Mouse (Mus musculus): ENCODE measurements around the gene Eprs. TPM values are rescaled to one million over a fixed set of nuclear protein-coding genes. Genes with fewer than 3 reads are reported as not detected.

The Eprs gene
- polyA plus RNA-seq, 1 experiment, result 5.0 TPM

- WGBS, result 7% methylated on average over 18 of the region's 18 CpGs
- H3K4me3 ChIP-seq (ENCODE audit: extremely low read depth, insufficient read depth, insufficient read length), result no peak within 1 kb of the TSS
- peaks cover 12% of the 10 kb centered on the region for H3K27me3 ChIP-seq (ENCODE audit: control insufficient read depth, insufficient read depth, low read length)
- H3K36me3 ChIP-seq (ENCODE audit: control insufficient read depth, insufficient read depth, low read length), result no peaks in the 10 kb centered on the region
- no peak for TF ChIP-seq CTCF (IDR thresholded peaks at IDR 0.05; ENCODE audit: extremely low read depth, insufficient read depth, insufficient read length, insufficient replicate concordance)
- no peak for TF ChIP-seq POLR2A (IDR thresholded peaks at IDR 0.05; ENCODE audit: low read depth, low read length)
- H3K4me1 ChIP-seq (ENCODE audit: control insufficient read depth, insufficient read depth, insufficient read length), result peaks cover 4% of the 10 kb centered on the region; the same call in 1 of the 2 replicates
- DNase-seq (ENCODE audit: low read depth in 1 of 2, low spot score in 2 of 2), result no peak
- H3K27ac ChIP-seq (ENCODE audit: insufficient read depth, low read length), result no peak within 1 kb of the TSS
Observed at GRCm38 (mm10) chr1:185454575-185454954, 91.7 kb downstream of the Eprs start, which contains the start of gene Slc30a10. Gene Slc30a10, plus strand, starts transcription at chr1:185454848.

DNA sequence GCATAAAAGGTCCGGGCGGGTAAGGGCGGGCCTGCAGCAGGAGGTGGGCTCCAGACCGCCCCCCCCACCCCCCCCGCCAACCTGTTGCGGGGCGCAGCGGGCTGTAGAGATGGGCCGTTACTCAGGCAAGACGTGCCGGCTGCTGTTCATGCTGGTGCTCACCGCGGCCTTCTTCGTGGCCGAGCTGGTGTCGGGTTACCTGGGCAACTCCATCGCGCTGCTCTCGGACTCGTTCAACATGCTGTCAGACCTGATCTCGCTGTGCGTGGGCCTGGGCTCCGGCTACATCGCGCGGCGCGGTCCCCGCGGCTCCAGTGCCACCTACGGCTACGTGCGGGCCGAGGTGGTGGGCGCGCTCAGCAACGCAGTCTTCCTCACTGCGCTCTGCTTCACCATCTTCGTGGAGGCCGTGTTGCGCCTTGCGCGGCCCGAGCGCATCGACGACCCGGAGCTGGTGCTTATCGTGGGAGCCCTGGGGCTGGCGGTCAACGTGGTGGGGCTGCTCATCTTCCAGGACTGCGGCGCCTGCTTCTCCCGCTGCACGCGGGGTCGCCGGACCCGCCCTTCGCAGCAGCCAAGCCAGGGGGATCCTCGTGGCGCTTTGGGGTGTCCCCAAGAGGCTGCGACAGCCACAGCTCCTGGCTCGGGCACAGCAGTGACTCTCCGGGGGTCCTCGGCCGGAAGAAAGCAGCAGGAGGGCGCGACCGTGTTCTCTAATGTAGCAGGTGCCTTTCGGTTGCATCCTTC is 92.3 kb downstream of the Eprs start:
- TF ChIP-seq POLR2A (IDR thresholded peaks at IDR 0.05; ENCODE audit: low read depth, low read length) (no peak), CTCF (IDR thresholded peaks at IDR 0.05; ENCODE audit: extremely low read depth, insufficient read depth, insufficient read length, insufficient replicate concordance) (no peak)
- Histone ChIP-seq H3K27ac (ENCODE audit: insufficient read depth, low read length) (no peak overlapping the region), H3K27me3 (ENCODE audit: control insufficient read depth, insufficient read depth, low read length) (peaks cover 12% of the 10 kb centered on the region), H3K36me3 (ENCODE audit: control insufficient read depth, insufficient read depth, low read length) (no peaks in the 10 kb centered on the region), H3K4me3 (ENCODE audit: extremely low read depth, insufficient read depth, insufficient read length) (no peak overlapping the region), H3K4me1 (ENCODE audit: control insufficient read depth, insufficient read depth, insufficient read length) (peaks cover 4% of the 10 kb centered on the region; the same call in 1 of the 2 replicates)
- no peak for DNase-seq (ENCODE audit: low read depth in 1 of 2, low spot score in 2 of 2)
- WGBS, result 4% methylated on average over 71 of the region's 71 CpGs

GRCm38 (mm10) chr1:185456327-185456726 is 93.5 kb downstream of the Eprs start:
- Histone ChIP-seq H3K36me3 (ENCODE audit: control insufficient read depth, insufficient read depth, low read length) (no peaks in the 10 kb centered on the region), H3K4me3 (ENCODE audit: extremely low read depth, insufficient read depth, insufficient read length) (no peak overlapping the region), H3K4me1 (ENCODE audit: control insufficient read depth, insufficient read depth, insufficient read length) (peaks cover 4% of the 10 kb centered on the region; the same call in 1 of the 2 replicates), H3K27me3 (ENCODE audit: control insufficient read depth, insufficient read depth, low read length) (peaks cover 12% of the 10 kb centered on the region), H3K27ac (ENCODE audit: insufficient read depth, low read length) (no peak overlapping the region)
- TF ChIP-seq POLR2A (IDR thresholded peaks at IDR 0.05; ENCODE audit: low read depth, low read length) (no peak), CTCF (IDR thresholded peaks at IDR 0.05; ENCODE audit: extremely low read depth, insufficient read depth, insufficient read length, insufficient replicate concordance) (no peak)
- WGBS, result 62% methylated on average over 9 of the region's 9 CpGs
- no peak for DNase-seq (ENCODE audit: low read depth in 1 of 2, low spot score in 2 of 2)

DNA sequence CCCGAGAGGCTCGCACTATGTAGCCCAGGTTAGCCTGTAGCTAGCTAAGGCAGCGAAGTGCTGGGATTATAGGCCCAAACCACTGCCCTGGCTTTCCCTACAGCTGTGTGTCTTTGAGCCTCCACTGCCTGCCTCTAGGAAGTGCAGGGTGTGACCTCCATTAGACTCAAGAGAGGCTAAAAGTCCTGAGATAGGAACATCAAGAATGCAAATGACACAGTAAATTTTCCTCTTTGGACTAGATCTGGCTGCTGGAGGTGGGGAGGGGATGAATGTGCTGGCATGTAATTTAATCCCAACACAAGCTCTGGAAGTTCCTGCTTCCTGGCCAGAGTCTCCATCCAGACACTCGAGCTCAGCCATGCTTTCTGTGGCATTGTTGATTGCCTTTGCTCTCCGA is 97.3 kb downstream of the Eprs start:
- Histone ChIP-seq H3K27ac (ENCODE audit: insufficient read depth, low read length) (no peak overlapping the region), H3K36me3 (ENCODE audit: control insufficient read depth, insufficient read depth, low read length) (no peaks in the 10 kb centered on the region), H3K4me3 (ENCODE audit: extremely low read depth, insufficient read depth, insufficient read length) (no peak overlapping the region), H3K27me3 (ENCODE audit: control insufficient read depth, insufficient read depth, low read length) (0 out of 2 replicates have a peak, but pooled peaks cover 4% of the 10 kb centered on the region), H3K4me1 (ENCODE audit: control insufficient read depth, insufficient read depth, insufficient read length) (peaks cover 4% of the 10 kb centered on the region; the same call in 1 of the 2 replicates)
- TF ChIP-seq POLR2A (IDR thresholded peaks at IDR 0.05; ENCODE audit: low read depth, low read length), result no peak
- TF ChIP-seq CTCF (IDR thresholded peaks at IDR 0.05; ENCODE audit: extremely low read depth, insufficient read depth, insufficient read length, insufficient replicate concordance), result no peak
- no peak for DNase-seq (ENCODE audit: low read depth in 1 of 2, low spot score in 2 of 2)
- WGBS, result 85% methylated on average over 5 of the region's 5 CpGs

DNA sequence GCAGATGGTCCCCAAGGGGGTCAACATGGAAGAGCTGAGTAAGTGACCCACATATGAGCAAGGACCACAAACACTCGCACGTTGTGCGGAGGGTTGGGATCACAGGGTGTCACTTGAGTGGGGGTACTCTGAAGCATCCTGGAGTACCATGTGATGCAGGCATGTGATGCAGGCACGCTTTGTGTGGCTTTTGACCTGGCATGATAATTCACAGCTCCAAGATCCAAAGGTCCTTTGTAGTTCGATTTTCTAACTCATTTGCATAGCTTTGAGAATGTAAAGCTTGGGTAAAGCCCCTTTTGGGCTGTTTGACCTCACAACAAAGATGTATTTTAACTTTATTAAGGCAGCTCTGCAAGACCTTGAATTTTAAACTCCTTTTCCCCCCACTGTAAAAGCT is 100.0 kb downstream of the Eprs start:
- Histone ChIP-seq H3K4me1 (ENCODE audit: control insufficient read depth, insufficient read depth, insufficient read length) (no peaks in the 10 kb centered on the region), H3K36me3 (ENCODE audit: control insufficient read depth, insufficient read depth, low read length) (no peaks in the 10 kb centered on the region), H3K27ac (ENCODE audit: insufficient read depth, low read length) (no peak overlapping the region), H3K4me3 (ENCODE audit: extremely low read depth, insufficient read depth, insufficient read length) (no peak overlapping the region), H3K27me3 (ENCODE audit: control insufficient read depth, insufficient read depth, low read length) (no peaks in the 10 kb centered on the region)
- TF ChIP-seq POLR2A (IDR thresholded peaks at IDR 0.05; ENCODE audit: low read depth, low read length), result no peak
- TF ChIP-seq CTCF (IDR thresholded peaks at IDR 0.05; ENCODE audit: extremely low read depth, insufficient read depth, insufficient read length, insufficient replicate concordance), result no peak
- no peak for DNase-seq (ENCODE audit: low read depth in 1 of 2, low spot score in 2 of 2)
- WGBS, result 80% methylated on average over 5 of the region's 5 CpGs

GRCm38 (mm10) chr1:185469551-185470021 is 106.7 kb downstream of the Eprs start:
- Histone ChIP-seq H3K36me3 (ENCODE audit: control insufficient read depth, insufficient read depth, low read length) (no peaks in the 10 kb centered on the region), H3K27me3 (ENCODE audit: control insufficient read depth, insufficient read depth, low read length) (no peaks in the 10 kb centered on the region), H3K4me1 (ENCODE audit: control insufficient read depth, insufficient read depth, insufficient read length) (no peaks in the 10 kb centered on the region), H3K27ac (ENCODE audit: insufficient read depth, low read length) (no peak overlapping the region), H3K4me3 (ENCODE audit: extremely low read depth, insufficient read depth, insufficient read length) (no peak overlapping the region)
- TF ChIP-seq POLR2A (IDR thresholded peaks at IDR 0.05; ENCODE audit: low read depth, low read length) (no peak), CTCF (IDR thresholded peaks at IDR 0.05; ENCODE audit: extremely low read depth, insufficient read depth, insufficient read length, insufficient replicate concordance) (no peak)
- WGBS, result 74% methylated on average over 8 of the region's 8 CpGs
- no peak for DNase-seq (ENCODE audit: low read depth in 1 of 2, low spot score in 2 of 2)

Measured in spleen, adult 2 months (tissue).